Mouse (Mus musculus): ENCODE measurements around the gene Tmem94.

The Tmem94 gene

DNA sequence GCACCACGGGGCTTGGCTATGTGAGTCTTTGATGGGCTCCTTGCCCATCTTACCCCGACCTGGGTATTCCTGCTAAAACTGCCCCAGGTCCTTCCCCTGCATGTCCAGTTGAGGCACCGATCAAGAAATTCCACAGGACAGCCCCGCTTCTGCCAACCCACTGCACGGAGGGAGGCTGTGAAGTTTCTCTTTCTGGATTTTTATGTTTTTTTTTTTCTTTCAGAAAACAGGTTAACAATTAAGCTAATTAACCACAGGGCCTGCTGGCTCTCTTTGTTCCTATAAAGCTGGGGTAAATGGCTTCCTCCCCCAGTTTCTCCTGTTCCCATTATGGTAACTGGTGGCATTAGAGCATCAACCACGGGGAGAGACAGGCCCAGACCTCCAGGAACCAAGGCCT is 68.8 kb downstream of the Tmem94 start:
- DNase-seq, result no peak

DNA sequence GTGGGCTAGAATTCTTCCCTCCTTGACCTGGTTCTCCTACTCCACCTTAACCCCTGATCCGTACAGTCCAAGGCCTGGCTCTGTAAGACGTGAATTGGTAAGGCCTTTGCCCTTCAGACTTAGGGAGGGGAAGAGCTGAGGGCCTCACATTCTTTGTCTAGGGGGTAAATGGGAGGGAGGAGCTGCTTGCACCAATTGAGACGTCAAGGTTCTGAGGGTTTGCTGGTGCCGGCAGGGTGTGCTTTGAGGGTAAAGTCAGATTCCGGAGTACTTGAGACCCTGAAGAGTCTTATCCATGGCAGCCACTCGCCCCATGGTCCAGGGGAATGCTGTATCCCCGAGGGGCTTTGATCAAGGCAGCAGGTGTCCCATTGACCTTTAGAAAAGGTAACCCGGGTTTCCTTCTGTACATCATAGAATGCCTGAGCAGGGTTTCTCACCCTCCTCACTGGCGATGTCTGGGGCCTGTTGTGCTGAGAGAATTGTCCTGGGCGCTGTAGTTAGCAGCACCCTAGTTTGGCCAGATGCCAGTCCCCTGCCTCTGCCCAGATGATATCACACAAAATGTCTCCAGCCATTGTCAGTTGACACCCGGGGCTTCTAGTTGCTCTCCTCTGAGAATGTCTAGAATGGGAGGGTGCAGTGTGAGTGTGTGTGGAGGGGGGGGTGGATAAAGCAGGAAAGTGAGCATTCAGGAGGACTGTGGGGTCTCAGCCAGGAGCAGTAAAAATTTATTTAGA is 71.6 kb downstream of the Tmem94 start:
- DNase-seq, result peak; percentile 80

DNA sequence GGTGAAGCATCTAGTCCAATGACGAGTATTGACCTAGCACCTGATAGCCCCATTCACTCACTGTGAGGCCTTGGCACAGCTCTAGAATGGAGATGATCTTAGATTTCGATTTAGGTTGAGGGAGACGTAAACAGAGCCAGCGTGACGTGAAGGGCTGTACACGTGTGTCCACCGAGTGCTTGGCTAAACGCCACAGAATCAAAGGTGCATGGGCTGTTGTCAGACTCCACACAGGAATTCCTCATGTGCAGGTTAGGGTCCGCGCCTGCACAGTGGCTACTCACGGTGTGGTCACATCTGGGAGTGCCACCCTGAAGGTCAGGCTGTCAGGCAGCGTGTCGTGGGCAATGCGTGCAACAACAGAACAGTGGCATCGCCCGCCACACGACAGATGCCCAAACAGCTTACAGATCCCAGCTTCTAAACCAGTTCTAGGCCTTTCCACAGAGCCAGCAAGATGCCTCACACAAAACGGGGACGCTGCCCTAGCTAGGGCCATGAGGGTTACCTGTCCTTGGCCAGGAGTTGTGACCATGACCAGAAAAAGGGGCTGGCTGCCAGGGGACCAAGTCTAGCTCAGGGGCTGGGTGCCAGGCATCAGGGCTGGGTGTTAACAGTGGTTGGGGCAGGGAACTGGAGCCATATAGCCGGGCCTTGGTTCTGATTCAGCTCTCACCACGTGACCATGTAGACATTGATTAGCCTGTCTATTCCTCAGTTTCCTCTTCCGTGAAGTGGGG is 72.5 kb downstream of the Tmem94 start:
- DNase-seq, result peak; percentile 60

DNA sequence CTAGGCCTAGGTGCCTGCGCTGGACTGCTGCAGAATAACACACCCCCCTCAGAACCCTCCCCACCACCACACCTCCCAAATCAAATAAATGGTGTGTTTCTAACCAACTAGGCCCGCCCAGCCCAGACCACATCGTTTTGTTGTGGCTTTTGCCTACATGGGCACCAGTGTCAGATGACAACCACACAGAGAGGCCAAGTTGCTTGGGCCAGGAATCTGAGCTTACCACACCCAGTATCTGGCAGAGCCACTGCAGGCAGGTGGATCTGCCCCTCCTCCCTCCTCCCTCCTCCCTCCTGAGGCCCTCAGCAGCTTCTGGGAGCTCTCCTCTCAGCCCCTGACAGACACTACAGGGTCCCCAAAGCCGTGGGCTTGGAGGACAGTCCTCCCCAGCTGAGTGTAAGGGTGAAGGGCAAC is 73.7 kb downstream of the Tmem94 start:
- peak; percentile 75 for DNase-seq

DNA sequence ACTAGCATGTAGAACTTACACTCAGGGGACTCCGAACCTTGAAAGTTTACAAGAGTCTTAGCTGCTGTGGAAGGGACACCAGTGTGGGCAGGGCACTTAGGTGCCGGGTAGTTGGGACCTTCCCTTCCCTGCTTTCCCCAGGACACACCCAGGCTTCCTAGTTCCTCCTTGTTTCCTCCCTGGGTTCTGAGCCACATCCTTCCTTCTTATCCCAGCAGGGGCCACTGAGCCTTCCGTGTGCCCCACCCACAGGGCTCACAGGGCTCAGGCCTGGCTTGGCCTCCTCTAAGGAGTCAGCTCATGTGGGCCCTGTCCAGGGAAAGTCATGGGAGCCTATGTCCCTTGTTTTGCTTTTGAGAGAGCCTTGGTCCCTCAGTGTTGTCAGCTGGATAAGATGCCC is 74.5 kb downstream of the Tmem94 start:
- no peak for DNase-seq

DNA sequence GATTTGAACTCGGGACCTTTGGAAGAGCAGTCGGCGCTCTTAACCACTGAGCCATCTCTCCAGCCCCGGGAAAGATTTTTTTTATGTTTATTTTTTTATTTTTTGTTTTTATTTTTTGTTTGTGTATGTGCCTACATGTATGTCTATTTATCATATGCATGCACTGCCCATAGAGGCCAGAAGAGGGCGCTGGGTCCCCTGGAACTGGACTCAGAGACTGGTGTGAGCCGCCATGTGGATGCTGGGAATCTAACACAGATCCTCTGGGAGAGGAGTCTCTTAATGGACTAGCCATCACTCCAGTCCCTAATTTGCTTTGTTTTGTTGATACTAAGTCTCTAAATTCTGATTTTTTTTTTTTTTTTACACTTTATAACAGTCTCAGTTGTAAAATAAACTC is 75.8 kb downstream of the Tmem94 start:
- DNase-seq, result no peak

DNA sequence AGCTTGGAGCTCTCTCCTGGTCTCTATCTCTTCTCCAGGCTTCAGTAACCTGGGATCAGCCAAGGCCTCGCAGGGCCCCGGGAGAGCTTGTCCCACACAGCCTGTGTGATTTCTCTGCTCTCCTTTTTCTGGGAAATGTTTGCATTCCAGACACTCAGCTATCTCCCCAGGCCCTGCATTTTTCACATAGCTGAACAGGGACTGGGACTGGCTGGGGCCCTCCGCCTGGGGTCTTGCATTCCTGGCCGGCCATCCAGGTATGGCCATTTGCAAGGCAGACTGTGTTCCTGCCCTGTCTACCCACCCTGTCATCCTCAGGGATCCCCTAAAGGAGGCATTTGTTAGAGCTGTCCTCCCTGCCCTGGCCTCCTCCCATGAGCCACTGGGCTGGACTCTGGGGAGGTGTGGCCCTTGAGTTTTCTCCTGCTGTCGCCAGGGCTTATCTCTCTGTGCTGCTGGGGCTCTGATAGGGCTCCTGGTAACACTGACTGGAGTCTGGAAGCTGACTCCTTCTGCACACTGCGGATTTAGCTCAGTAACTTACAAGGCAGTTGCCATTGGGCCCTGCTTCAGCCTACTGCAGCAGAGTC is 76.8 kb downstream of the Tmem94 start:
- peak; percentile 60 for DNase-seq

DNA sequence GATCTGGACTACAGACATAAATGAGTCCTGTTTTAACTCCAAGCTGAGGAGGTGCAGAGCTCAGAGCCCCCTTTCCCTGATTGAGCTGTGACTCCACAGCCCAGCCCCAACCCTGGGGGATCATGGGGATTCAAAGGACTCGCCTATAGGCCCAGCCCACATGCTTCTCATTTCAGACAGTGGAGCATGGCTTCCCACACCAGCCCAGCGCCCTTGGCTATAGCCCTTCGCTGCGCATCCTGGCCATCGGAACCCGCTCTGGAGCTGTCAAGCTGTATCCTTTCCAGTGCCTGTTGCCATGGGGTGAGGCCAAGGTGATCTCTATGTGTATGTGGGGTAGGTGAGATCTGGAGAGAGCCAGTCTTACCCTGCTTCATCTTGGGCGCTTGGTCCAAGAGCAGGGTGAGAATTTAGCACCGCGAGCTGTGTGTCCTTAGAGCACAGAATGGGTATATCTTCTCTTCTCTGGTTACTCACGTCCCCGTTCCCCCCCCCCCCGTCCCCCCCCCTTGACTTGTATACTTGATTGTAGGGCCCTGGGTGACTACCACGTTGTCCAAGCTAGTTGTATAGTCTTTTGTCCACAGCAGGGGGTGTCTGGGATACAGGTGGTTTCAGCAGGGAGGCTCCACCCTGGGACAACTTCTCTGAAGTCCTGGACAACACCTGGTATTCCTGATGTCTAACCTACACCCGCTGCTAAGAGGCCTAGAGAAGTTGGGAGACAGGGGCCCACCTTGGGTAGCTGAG is 78.1 kb downstream of the Tmem94 start:
- DNase-seq, result peak; percentile 49

DNA sequence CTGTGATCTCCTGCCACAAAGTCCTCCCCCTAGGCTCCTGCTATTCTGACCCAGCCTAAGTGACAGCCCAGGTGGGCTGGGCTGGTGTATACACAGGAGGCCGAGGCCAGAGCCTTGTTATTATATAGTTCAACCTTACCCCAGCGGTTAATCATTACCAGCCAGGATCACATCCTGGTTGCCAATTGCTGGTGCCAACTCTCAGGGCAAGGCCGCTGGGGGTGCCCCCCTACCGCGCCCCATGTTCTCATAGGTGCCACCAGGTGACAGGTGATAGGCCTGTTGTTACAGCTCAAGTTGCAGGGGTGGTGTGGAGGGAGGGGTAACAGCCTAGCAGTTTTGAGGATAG is 78.6 kb downstream of the Tmem94 start:
- DNase-seq, result peak; percentile 97

DNA sequence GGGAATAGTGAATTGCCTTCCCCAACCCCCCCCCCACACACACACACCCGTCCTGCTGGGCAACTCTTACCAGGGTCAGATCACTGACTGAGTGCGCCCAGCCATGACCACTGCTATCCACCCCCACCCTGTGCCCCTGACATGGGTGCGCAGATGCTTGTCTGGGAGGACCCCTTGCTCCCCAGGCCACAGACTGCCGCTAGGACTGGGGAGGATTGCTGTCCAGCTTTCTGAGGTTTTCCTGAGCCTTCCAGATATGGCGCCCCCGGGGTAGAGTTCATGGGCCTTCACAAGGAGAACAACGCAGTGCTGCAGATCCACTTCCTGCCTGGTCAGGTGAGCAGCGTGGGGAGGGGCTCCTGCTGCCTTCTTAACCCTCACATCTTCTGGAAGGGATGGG is 79.0 kb downstream of the Tmem94 start:
- peak; percentile 80 for DNase-seq

DNA sequence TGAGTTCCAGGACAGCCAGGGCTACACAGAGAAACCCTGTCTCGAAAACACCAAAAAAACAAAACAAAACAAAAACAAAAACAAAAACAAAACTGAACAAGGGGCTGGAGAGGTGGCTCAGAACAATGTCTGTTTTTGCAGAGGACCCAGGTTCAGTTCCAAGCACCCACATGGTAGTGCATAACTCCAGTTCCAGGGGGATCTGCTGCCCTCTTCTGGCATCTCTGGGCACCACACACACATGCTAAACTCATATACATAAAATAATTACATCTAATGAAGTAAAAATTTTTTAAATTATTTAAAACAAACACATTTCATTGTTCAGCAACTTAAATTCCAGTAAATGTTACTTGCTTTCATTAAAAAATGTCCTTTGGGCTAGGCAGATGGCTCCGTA is 80.6 kb downstream of the Tmem94 start:
- no peak for DNase-seq

Data from kidney, adult 11 months (tissue).